Mouse (Mus musculus) layer of hippocampus, postnatal 14 days (tissue): ENCODE measurements around the gene Lgi1. TPM values are rescaled to one million over a fixed set of nuclear protein-coding genes. Genes with fewer than 3 reads are reported as not detected.
A peak's percentile ranks its signal among the peaks of the same experiment; 100 is the strongest.

Source experiments
- DNase-seq, 2 experiments: peaks; one replicate each; pipeline ENCODE4 v3.0.0; 2021 to 2022; ENCODE audit warnings: low spot score in 2 of 2, mixed read lengths in 1 of 2
- total RNA-seq, 2 experiments: library from RNA; stranded (reverse); gene quantifications; 2 replicates each; pipeline ENCODE4 v1.2.3; 2021

The Lgi1 gene
- total RNA-seq, 2 experiments from 2014 or later: 155 to 168 TPM

GRCm38 (mm10) chr19:38324147-38325028, 60.1 kb downstream of the Lgi1 start:
- no peak for DNase-seq

DNA sequence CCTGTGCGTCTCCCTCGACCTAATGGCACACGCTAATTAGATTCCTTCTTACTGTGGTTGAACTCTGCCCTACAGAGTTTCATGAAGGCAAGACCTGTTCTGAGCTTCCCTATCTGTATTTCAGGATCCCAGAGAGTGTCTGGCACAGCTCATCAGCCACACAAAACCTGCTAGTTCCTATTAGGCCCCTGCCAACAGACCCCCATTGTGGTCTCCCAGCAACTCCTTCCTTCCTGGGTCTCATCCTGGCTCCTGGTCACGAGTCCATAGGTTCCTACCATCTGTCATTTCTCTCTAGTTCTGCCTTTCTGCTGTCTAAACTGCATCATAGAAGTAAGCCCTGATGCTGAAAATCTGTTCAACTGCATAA, 60.7 kb downstream of the Lgi1 start:
- DNase-seq: no peak

DNA sequence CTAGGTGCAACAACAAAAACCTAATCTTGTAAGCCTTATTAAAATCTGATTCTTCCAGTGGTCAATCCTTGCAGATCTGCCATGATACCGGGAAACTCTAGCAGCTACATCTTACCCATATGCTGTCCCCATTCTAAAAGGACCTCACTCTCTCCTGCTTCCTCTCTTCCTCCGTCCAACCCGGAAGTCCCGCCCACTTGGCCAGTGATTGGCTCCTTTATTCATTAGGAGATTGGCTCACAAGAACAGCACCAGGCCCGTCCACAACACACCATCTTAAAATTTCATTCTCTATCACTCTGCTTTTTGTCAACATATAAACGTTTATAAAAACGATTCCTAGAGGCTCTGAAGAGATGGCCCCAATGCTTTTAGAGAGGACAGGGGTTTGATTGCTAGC, 61.5 kb downstream of the Lgi1 start:
- no peak for DNase-seq

DNA sequence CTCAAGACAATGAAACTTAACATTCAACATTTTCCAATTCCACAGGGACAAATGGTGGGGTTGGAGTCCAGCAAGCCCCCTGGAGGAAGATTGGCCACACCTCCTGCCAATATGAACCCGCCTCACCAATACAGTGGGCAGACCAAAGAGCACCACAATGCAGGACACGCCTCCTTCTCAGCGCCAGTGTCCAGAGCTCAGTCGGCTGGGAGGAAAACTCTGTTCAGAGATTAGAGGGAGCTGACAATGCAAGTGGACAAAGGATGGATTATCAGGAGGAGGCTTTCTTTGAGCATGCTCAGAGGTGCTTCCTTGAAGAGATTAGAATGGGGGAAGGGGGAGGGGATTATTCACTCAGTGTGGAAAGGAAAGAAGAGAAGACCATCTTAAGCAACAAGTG, 62.7 kb downstream of the Lgi1 start:
- no peak for DNase-seq

GRCm38 (mm10) chr19:38328010-38328409, 63.7 kb downstream of the Lgi1 start:
- DNase-seq: no peak

DNA sequence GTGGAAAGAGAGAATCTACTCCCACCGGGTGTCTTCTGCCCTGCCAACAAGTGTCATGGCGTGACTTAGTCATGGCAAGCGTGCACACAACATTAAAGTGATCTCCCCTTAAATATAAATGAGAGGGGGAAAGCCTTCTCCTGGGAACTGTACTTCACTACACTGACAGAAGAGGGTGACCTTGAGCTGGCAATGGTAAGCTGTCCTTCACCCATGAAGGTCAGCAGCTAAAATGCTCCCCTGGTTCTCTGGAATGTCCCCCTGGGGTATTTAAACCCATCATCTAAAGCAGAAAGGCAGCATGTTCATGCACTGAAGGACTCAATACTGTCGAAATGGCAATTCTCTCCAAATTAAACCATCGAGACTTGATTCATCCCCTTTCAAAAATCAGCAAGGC, 64.9 kb downstream of the Lgi1 start:
- DNase-seq: no peak

DNA sequence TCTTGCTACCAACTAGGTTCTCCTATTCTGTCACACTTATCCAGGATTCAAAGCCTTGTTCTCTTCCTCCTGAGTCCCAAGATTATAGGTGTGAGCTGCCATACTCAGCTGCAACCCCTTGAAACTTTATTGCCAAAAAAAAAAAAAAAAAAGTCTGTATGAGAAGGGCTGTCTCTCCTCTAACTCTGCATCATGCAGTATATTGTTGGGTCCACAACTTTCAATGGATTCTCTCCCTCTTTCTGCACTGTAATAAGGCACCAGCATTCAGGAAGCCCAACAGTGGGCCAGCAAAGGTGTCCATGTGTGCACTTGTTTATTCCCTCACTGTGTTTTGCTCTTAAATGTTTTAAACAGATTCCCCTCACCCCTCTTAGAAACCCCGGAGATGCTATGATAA, 66.7 kb downstream of the Lgi1 start:
- DNase-seq: no peak

GRCm38 (mm10) chr19:38332245-38332644, 67.9 kb downstream of the Lgi1 start:
- no peak for DNase-seq

GRCm38 (mm10) chr19:38332820-38333219, 68.5 kb downstream of the Lgi1 start:
- no peak for DNase-seq

GRCm38 (mm10) chr19:38336553-38336952, 72.2 kb downstream of the Lgi1 start:
- no peak for DNase-seq

DNA sequence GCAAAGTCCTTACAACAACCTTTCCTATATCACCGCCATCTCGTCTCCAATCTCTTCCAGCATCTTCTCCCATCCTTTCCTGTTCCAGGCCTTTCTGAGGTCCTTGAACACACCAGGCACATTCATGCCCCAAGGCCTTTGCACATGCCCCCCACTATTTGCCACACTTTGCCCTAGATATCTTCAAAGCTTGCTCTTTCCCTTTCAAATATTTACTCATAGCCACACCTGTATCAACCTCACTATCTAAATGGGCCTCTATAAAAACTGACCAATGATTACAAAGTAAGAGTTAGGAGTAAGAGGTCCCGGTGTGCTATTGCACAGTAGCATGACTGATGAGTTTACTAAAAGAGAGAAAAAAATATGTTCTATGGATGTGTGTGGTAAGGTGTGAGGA, 73.0 kb downstream of the Lgi1 start:
- no peak for DNase-seq

GRCm38 (mm10) chr19:38339734-38340133, 75.4 kb downstream of the Lgi1 start:
- no peak for DNase-seq

DNA sequence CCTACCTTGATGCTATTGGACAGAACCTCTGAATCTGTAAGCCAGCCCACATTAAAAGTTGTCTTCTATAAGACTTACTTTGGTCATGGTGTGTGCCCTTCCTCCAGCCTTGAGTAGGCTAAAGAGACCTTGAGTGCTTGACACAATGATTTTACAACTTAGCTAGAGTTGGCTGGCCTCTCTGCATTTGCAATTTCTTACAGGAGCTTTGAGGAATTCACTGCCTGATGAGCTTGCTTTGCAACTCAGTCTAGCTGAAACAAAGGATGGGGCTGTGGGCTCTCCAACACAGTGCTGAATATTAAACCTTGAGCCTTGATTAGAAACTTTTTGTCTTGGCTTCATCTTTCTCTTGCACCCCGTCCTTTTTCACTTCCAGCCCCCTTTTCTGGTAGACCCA, 78.9 kb downstream of the Lgi1 start:
- no peak for DNase-seq

DNA sequence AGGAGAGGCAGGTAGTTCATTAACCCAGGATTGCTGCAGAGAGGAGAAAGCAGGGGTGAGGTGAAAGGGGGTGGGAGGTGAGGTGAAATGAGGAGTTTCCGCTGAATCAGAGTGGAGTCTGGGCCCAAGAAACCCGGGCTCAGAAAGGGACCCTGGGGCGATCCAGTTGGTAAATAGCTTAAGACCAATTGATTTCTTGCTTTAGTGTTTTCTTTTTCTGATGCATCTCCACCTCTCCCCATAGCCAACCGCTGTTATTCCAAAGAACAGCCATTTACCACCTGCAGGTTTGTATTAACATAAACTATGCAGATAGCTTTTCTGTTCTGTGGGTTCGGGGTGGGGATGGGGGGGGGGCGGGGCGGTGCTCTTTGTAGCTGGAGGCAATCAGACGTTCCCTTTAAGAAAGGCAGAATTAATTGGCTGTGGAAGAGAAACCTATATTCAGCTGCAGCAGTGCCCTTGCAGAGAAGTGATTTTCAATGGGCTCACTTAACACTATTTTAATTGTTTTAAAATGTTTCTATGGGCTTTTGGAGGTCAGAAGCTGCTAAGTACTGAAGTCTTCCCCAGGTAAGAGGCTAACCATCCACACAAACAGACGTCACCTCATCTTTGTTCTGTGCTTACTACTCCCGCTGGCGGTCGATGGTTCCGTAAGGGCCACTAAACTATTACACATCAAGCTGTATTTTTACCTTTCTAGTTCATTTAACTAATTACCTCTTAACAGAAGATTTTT, 84.1 kb downstream of the Lgi1 start:
- DNase-seq: no peak

DNA sequence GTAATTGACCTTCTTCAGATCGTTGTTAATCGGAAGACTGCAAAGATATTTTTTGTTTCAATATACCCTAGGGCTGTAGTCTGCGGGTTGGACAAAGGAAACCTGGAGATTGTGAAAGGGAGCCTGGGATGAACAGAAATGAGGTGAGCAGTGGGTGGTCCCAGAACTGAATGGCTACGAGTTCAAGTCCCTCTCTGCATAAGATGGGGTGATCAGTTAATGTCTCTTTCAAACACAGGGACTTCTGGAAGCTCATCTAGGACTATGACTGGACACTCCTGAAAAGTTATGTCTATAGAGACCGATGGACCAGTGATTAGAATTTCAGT, 84.6 kb downstream of the Lgi1 start:
- DNase-seq: no peak

GRCm38 (mm10) chr19:38351202-38351601, 86.9 kb downstream of the Lgi1 start:
- DNase-seq: no peak

DNA sequence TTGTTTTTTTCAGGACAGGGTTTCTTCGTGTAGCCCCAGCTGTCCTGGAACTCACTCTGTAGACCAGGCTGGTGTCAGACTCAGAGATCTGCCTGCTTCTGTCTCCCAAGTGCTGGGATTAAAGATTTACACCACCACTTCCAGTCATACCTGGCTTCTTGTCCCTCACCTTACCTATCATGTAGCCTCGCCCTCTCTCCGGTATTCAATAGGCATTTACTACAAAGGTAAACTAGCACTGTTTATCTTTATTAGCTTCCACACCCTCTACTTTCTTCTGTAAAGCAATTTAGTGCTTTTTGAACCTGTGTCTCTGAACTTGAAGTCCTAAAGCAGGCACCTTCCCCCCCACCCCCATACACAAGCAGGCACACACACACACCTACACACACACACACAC, 87.4 kb downstream of the Lgi1 start:
- no peak for DNase-seq

DNA sequence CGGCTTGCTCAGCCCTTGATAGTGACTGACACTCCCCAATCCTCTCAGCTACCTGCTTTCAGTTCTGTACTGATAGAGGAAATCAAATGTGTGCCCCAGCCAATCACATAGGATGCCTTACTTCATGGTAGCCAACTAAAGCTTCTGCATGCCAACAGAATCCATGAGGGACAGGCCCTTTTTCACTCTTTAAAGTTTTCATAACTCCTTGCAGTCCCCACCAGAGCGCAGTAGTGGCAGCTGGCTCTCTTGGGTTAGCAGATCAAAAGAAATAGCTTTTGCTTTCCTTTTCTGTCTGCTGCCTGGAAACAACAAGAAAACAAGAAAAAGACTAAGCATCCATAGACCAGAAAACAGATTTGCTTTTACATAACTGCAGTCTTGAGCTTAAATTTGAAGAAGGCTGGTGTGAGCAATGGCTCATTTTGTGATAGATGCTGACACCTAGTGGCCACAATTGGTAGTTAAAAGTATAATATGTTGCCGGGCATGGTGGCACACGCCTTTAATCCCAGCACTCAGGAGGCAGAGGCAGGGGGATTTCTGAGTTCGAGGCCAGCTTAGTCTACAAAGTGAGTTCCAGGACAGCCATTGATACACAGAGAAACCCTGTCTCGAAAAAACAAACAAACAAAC, 88.3 kb downstream of the Lgi1 start:
- DNase-seq: peak in 1 of 2 experiments; percentile 77

DNA sequence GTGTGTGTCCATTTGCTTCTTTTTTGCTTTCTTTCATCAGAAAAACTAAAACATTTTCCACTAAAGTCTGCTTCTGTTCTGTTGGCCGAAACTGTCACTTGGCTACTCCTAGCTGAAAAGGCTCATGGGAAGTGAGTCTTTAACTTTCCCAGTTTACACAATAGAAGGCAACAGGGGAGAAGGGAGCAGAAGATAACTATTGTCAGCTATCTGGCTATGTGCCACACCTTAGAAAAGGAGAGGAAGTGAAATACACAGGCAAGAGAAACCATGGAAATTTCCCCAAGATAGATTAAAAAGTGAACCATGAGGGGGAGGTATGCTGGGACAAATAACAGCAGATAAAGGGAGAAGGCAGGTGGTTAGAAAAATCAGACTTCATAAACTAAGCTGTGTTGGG, 89.9 kb downstream of the Lgi1 start:
- no peak for DNase-seq

GRCm38 (mm10) chr19:38354819-38355360, 90.6 kb downstream of the Lgi1 start:
- no peak for DNase-seq

DNA sequence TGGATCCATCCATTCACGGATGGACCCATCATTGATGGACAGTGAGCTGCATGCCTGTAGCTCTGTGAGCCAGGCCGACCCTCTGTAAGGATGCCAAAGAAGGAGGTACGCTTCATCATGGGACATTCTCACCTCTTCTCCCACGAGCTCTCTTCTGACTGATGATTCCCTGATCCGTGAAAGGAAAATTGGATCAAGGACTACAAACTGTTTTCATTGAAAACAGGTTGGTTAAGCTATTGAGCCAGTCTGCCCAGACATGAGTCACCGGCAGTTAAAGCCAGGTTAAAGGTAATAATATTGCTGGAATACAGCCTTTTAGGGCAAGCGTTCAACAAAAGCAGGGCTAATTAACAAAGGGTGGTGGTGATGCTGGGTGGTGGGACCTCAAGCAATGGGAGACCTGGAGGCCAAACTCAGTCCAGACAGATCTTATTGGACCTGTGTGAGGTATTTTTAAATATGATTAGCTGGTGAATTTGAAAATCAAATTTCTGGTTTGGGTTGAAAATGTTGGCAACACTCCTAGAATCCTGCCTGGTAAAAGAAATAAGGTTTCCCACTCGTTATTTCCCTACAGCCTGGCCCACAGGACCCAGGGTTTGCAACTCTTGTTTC, 92.0 kb downstream of the Lgi1 start:
- DNase-seq: no peak
